Mouse (Mus musculus) NIH3T3 (cell line): ENCODE results near the gene Nuak1.

Source experiments
- DNase-seq: peaks from one replicate; pipeline ENCODE4 v3.0.0-alpha.2; 2012; ENCODE audit warnings: low read depth

Nuak1 gene

DNA sequence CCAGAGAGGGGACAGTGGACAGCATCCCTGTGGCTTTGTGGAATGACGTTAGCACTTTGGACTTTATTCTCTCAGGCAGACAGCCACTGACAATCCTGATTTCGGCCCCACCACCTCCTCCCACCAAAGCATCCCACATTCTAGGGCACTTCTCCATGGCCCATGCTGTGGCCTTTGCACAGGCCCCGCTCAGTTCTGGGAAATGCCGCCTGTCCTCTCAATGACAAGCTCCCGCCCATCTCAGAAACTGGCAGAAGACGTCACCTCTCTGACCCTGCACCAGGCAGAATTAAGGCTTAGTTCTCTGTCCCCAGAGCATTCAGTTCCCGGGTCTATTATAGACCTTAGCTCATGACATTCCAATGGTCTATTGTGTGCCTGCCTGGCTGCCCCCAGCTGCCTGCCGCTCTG, 7.0 kb upstream of the Nuak1 start:
- no peak for DNase-seq

DNA sequence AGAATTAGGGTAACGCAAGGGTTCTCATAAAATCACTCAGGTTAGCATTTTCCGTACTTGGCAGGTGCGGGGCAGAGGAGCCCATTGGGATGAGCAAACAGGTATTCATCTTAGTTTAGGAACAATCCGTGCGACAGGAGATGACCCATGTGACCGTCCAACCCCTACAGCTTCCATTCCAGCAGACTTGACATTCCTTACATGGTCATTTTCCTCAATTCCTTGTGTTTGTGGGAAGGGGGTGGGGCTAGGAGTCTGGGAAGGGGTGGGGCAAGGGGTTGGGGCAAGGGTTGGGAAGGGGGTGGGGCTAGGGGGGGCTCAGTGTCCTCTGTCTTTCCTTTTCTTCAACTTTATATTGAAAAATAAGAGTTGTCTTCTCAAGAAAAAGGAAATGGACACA, 6.3 kb upstream of the Nuak1 start:
- DNase-seq: no peak

DNA sequence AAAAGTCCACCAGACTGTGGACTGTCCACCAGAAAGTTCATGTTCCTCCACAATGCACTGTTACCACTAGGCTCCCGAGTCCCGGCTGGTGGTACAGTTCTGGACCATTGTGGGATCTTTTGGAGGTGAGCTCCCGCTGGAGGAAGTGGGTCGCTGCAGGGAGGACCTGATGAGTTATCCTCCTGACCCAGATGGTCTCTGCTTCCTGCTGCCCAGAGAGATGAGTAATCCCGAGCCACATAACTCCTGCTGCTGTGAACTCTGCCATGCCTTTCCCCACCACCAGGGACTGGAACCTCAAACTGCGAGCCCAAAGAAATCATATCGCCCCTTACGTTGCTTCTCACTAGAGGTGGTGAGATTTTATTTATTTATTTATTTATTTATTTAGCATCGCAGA, 4.0 kb upstream of the Nuak1 start:
- peak; percentile 40 for DNase-seq

DNA sequence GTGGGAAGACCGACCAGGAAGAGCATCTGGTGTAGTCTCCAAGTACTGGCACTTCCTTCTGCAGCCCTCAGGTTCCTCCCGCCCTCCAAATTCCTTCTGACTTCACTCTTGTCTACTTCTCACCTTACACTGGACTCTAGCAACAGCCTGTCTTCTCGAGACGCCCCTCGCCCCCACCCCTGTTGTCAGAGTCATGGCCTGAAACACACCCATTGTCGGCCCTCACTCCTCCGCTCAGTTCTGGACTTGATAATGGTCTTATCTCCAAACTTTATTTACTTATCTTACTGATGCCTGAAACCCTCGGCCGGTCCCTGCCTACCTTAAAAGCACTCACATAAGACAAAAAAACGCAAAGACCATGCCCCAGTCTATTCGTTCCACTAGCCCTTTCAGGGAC, 1.4 kb upstream of the Nuak1 start:
- DNase-seq: peak; percentile 46

DNA sequence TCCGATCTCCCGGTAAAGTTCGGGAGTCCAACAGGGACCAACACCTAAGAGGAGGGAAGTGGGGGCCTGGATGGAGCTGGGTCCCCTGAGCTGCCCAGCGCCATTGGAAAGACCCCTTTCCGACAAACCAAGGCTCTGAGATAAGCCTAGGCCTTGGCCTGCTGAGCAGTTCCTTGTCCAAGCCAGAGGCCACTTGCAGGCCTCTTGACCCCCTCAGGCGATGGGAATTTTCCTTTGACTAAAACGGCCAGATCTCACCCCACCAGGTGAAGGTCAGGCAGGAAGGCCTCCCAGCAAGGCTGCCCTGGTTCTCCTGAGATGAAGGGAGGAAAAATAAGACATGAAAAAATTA, 1.0 kb upstream of the Nuak1 start:
- no peak for DNase-seq

DNA sequence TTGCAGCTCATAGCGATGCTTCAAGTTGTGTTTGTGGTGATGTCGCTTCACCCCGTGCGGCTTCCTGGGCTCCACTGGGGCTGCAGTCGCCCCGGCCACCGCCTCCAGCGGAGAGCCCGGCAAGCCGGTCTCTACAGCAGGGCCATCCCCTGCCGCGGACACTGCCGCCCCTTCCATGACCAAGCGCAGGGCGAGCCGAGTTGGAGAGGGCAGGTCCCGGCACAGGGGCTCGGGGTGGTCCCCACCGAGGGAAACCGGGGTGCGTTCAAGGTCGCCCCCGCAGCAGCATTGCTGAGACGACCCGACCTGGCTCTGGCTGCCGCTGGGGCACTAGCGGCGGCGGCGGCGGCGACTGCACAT, 236 bp downstream of the Nuak1 start:
- no peak for DNase-seq

DNA sequence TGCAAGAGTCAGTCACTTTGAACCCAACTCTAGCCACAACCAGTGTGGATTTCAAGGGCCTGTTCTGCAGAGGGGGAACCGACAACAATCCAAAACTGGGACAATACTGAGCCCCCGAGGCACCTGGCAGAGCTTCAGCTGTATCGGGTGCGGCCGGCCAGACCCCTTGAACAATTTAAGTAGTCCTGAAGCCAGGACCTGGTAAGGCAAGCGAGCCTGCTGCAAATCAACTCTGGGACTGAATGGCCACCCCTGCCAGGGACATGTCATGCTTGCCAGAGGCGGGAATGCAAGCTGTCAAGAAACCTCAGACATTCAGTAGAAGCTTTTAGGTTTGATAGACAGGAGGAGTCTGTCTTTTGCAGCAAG, 1.2 kb downstream of the Nuak1 start:
- DNase-seq: peak; percentile 32

DNA sequence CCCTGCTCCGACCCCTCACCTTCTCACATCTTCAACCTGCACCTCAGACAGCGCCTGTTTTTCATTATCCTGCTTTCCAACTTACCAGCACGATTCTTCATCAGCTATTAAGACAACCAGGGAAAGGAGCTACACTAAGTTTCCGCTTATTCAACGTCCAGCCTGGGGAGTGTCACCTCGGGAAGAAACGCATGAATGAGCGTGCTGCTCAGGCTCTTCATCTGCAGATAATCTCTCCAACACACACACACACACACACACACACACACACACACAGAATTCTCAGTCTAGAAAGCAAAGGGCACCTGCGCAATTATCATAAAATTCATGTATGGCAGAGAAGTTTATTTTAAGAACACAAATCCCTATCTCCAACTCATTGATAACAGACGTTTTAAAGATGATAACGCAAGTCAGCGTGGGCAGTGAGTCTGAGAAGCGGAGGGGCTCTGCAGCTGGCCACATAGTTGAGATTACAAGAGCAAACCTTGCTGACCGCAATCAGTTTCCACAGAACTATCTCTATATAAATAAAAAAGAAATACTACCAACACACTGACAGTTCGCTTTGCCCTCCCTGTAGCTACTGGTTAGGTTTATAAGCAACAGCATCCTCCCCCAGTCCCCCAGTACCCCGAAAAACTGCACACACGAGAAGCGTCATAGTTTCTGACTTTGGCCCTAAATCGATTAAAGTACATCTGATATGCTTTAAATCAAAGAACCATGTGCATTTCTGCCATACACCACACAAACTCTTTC, 1.8 kb downstream of the Nuak1 start:
- DNase-seq: no peak

DNA sequence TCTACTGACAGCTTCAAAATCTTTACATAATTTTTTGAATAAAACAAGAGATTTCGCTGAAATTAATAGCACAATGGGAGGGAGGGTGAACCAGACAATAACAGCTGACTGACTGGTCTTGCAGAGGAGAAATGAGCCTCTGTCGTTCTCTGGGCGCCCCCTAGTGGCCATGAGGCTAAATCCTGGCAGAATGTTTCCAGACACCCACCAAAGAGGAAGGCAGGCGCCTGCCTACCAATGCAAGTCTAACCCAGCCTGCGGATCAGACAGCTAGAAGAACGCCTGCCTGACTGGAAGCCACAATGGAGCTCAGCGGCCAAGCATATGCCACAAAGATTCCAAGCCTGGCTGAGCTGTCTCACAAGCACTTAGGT, 2.4 kb downstream of the Nuak1 start:
- DNase-seq: peak; percentile 99

DNA sequence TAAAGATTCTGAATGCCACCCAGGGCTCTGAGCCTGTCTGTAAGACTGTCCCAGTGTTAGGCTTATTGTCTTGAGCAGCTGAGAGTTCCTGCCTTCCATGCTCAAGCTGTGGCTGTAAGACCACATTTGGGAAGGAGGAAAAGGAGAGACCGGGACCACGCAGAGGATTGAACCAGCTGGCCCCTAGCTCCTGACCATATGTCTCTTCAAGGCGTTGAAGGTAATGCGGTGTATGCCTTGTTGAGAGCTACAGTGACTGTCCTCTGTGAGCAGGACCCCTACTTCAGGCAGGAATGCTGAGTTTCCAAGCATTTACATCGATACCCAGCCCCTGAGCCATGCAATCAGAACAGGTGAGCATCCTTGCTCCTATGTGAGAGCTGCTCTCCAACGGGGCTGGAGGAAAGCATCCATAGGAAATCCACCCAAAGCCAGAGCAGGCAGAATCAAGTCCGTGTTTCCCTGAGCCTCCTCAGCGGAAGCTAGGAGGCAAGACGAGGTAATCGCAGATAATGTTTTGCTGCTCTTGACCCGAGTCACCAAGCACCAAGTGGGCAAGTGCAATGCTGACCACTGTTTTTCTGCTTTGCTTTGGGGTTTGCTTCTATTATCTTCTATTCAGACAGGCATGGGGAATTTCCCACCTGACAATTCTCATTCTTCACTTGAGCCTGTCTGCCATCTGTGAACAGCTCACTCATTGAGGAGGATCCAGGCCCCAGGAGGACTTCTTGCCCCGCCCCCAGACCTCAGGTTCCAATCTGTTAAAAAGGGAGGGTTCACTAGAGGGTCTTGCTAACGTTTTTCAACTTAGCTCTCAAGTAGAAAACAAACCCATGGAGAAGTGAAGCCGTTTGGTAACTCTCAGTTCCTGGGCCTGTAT, 3.0 kb downstream of the Nuak1 start:
- no peak for DNase-seq

DNA sequence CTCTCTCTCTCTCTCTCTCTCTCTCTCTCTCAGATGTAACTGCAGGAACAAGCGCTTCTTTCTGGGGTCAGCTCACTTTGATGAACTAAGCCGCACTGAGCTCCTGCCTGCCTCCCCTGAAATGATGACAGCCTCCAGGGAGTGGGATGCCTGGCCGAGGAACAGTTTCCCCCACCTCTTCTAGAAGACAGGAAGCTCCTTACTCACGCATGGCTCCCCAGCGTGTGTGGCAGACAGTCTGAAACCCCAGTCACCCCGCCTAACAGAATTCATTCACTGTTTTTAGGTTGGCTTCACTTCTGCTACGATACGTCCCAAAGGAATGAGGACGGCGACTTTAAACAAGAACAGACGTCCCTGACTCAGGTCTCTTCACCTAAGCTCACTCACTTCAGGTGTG, 4.5 kb downstream of the Nuak1 start:
- DNase-seq: no peak

DNA sequence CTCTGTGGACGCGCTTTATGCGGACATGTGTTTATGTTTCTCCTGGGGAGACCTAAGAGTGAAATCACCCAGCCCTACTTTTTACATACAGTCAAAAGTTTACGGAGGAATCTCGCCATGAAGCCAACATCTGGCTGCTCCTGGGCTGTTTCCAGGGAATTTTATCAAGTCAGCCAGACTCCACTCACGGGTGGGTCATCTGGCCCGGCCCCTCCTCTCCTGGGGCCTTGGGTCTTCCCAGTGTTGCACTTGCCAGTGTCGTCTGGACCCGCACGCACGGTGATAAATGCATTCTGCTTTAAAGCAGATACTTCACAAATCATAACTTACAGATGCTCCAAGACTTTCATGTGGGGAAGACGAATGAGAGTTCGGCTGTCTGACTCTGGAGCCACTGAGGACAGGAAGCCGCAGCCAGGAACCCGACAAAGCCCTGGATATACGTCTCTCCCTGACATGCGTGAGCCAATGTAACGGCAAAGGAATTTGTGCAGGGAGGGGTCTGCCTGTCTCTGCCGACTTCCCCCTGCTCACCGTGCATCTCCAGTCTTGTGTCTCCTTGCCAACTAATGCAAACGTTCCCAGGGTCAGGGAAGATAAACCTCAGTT, 7.1 kb downstream of the Nuak1 start:
- DNase-seq: peak; percentile 61

DNA sequence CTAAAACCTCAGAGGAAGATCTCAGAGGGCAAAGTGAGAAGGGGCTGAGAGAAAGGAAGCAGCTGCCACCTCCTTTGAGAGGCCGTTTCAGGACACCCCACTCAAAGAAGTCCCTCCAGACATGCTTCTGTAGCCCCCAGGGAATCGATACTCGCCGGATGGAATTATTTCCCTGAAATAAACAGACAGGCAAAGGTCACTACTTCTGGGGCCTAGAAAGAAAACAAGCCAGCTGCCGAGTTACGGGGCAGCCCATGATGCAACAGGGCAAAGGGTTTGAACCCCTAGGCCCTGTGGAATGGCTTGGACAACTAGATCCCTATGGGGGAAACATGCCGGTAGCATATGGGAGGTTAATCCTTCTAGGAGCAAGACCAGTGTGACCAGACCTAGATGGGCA, 16.0 kb downstream of the Nuak1 start:
- no peak for DNase-seq

DNA sequence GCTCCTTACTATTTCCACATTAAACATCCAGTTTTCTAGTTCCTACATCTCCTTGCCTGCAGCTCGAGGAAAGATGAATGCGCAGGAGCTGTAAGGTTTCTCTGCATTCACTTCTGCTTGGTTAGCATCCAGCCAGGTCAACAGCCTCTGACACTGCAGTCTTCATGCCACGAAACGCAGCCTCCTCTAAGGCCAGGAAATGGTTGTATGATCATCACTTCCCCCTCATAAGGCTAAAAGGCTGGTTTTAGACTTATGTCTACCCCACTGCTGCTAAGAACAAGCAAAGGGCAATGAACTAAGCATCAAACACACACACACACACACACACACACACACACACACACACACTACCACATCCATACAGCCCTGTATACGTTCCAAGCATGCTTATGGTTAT, 16.5 kb downstream of the Nuak1 start:
- DNase-seq: no peak

DNA sequence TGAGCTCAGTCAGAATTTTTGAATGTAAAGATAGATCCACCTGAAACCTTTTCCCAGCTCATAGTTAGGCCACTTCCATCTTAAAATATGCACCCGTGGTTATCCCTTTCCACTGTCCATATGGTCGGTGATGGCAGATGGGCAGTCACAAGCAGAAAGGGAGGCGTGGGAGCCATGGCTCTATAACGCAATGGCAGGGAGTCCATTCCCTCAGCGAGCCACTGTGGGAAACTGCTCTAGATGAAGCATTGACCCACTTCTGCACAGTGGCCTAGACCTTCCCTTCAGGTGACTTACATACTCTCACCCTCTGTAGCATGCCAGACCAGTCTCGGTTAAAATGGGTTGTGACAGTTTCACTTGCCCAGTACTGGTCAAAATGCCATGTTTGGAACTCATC, 19.8 kb downstream of the Nuak1 start:
- no peak for DNase-seq

DNA sequence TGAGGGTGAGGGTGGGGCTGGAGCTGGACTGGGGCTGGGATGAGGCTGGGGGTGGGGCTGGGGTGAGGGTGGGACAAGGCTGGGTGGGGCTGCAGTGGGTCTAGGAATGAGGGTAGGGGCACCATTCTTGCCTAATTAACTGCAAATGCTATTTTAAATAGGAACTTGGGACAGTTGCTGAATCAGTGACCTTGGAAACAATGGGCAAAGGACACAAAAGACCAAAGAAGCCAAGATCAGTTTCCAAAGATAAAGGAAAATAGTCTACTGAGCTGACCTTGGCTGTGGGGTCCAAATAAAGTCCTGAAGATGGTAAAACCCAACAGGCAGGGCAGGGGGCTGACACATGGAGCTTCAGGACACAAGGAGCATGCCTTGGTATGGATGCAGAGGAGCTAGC, 22.0 kb downstream of the Nuak1 start:
- DNase-seq: no peak

DNA sequence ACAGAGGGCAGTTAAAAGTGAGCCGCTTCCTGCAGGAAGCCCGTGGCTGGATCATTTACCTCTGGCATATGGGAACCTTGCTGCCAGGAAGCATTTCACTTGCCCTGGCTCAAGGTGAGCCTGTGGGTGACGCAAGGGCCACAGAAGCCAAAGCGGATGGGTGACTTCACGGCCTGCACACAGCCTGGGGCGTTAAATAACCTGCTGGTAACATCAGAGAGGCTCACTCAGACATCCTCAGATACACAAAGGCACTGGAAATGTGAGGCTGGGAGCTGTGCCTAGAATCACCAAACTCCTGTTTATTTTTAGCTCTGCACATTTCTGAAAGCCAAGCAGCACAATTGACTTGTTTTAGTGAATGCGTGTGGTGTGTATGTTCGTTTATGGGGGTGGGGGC, 23.6 kb downstream of the Nuak1 start:
- no peak for DNase-seq

DNA sequence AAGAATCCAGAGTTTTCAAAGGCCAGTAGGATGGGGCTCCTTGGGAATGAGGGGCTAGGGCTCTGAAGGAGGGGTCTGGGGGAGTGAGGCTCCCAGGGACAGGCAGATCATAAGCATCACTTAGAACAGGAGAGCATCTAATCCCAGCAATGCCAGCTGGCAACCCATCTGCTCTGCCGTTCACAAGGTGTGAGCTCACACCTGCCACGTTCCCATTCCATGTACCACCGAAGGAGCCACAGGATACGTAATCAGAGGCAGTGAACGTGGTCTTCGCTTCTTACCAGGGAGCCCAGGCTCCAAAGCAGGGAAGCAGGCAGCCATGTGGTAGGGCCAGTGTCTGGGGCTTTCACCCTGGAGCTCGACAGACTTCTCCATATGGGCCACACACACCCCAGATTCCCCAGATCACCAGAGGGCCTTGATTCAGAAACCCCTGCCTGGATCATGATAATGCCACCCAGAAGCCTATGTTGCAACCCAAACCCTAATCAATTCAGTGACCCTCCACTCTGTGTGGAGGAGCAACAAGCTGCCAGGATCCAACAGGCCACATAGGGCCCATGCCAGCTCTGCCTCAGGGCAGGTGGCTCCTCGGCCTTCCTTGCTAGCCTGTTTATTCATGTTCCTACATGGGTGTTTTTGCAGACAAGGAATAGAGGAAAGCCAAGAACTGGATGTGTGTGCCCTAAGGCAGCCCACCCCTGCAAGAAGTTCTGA, 25.3 kb downstream of the Nuak1 start:
- no peak for DNase-seq

DNA sequence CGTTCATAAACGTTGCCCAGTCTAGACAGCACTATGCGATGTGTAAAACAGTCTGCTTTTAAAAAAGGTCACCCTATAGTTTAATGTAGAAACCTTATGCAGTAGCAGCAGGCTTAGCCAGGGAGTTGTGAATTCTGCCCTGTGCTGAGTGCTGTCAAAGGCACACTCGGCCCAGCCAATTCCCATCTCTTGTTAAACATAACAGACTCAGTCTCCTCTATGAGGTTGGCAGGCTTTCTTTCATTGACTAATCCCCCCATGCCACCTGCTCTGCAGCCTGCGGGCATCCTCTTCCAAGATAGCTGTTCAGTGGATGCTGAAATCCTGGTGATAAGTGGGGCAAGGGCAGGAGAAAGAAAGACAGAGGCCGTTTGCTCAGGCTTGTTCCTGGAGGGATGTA, 27.1 kb downstream of the Nuak1 start:
- no peak for DNase-seq

DNA sequence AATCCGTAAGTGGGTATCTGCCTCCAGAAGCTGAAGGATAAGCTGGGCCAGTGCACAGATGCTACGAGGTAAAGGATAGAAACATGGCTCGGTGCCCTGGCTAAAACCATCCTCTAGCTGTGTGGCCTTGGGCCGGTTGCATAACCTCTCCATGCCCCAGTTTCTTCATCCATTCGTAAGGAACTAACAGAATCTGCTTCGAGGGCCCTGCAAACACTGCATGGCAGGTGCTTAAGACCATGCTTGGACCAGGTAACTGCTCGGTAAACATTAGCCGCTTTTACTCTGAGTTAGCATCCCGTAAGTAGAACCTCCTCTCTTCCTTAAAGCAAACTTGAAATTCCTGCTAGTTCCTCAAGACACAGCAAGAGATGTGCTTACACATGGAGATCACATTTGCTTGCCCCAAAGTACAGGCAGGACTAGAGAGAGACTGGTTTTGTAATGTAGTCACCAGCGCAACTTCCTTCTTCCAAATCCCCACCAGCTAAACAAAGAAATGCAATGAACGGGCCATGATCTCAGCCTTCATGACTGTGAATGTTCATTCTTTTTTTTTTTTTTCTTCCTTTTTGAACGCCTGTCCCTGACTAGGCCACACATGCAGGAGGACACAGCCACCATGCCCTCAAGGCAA, 28.0 kb downstream of the Nuak1 start:
- DNase-seq: no peak

DNA sequence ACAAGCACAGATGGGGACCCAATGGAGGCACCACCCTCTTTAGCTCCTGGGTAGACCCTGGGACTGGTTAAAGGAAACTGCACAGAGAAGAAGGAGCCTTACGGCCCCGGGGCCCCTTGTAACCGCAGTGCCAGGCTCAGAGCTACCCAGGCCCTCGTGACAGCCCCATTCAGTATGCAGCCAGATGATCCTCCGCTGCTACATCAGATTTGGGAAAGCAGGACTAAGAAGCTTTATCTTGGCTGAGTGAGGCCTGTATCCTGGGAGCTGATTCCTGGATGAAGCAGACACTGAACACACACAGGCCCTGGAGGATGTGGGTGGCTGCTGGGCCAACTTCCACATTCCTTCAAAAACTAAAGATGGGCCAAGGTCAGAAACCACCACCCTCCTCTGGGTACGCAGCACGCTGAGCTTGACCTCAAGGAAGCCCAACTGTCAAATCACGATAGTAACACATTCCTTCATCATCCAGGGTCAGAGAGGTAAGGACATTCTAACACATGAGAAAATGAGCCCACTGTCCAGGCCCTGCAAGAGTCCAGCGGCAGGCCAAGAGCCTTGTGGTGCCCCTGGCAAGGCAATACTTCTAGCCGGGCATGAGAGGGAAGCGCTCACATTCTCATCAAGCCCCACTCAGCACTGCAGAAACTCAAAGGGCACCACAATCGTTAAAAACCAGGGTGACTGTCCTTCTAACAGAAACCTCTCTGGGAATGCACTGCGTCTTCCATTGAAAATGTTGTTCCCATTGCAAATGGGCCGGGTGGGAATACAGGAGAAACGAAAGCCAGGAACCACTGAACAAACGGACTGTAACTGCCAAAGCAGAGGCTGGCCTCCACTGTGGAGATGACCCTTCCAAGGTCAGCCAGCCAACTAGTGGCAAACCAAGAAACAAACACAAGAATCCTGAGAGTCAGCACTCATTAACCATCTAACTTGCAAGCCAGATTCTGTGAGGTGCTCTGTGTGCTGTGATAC, 29.0 kb downstream of the Nuak1 start:
- no peak for DNase-seq
